Mouse (Mus musculus) embryo, embryonic 11.5 days (tissue): ENCODE results near the gene Adcy2.
A peak's percentile ranks its signal among the peaks of the same experiment; 100 is the strongest.

Experiments
- DNase-seq: peaks from one replicate; pipeline ENCODE4 v3.0.0-alpha.2; 2012; ENCODE audit warnings: low read depth, low spot score

Gene Adcy2

DNA sequence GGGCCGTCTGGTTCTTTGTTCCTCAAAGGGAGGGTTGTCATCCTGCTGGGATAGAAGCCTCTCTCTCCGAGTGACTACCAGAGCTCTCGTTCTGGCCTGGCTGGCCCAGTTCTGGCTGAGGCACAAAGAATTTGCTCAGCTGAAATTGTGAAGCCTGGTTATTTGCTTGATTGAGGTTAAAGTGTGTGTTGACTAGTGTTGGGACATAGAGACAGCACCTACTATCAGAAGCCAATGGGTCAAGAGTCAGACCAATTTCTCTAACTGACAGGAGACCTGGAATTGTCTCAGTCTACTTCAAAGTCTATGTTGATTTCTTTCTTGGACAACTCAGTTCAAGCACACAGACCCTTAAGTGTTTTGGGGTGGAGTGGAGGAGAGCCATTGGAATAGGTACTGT is 372.3 kb downstream of the Adcy2 start:
- no peak for DNase-seq

DNA sequence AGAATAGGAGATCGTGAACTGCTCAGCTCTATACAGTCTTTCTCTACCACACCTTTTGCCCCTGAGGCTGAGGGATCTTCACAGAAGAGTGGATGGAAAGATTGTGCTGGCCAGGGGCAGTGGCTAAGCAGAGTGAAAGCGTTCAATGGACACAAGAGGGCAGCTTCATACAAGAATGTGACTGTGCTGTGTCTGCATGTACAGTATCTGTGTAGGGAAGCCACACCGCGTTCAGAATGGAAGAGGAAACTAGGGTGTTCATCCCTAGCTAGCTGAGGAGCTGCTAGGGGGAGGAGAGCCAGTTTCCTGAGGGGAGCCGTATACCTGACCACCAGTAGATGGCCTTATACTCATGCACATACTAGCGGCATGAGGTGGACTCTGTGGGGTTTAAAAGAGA is 376.5 kb downstream of the Adcy2 start:
- DNase-seq = no peak

DNA sequence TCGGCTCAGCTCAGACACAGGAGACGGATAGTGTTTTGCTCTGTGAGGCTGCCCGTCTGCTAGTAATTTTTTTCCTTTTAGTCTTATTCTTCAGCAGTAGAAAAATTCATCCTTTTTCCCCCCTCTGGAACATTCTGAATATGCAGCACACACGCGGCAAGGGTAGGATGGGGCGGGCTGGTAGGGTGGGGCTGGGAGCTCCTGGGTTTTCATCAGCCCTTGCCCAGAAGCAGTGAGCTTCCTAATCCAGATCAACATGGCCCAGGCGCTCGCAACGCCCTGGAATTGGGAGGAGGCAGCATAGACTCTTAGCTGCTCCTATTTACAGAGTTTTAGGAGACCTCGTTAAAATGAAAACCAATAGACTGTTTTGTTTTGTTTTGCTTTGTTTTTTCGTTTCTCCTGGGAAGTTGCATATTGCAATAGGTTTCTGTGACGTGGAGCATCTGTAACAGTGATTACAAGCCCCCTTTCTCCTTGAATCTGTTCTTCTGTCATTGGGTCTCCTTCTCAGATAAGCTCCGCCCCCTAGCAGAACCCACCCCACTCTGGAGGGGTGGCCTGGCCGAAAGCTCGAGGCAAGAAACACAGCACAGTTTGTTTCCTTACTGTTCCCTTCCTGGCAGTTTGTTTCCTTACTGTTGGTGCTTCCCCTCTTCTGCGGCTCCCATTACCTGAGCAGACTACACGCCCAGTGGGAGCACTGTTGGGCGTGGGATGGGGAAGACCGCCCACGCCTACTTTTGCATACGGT is 391.5 kb downstream of the Adcy2 start:
- no peak for DNase-seq

DNA sequence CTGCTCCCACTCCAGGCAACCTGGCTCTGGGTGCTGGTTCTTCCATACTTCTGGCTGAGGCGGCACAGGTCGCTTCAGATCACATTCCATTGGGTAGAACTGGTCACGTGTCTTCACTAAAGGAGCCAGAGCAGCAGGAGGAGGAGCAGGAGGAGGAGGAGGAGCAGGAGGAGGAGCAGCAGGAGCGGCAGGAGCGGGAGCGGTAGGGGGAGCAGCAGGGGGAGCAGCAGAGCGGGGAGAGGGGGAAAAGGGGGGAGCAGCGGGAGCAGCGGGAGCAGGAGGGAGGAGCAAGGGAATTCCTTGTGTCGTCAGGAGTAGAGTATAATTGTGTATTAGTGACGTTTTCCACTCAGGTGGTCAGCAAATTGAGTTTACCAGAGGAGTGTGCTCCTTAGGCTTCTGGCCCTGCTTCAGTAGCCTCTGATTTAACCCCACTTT is 393.6 kb downstream of the Adcy2 start:
- DNase-seq = peak; percentile 27

DNA sequence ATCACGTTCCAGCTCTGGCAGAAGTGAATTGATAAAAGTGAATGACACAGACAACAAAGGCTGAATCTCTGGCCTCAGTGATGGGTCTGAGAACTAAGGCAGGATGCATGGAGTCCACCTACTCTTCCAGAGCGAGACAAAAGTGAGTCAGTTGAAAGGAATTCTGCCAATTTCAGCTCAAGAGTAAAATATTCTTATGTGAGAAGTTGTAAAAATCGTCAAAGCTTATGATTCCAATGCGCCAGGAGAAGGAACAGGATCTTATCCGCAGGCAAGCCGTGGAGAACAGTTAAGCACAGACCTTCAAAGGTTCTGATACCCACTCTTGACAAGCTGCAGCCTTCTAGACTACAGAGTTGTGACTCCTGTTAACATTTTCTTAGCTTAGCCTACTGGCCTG is 396.3 kb downstream of the Adcy2 start:
- no peak for DNase-seq

DNA sequence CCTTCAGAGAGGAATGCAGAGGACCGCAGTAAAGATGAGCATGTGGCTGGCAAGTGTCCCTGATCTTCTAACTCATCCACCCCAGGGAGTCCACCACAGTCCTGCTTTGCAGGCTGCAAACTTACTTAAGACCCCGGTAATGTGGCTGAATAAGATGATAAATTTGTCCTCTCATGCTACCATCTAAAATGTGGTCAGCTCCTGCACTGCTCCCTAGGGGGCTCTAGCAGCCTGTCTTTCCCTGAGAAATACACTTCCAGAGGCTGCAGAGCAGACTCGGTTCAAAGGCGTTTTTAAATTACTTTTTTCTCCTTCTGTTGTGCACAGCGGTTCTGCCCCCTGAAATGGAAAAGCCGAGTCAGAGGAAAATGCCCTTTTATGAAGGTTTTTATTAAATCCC is 398.2 kb downstream of the Adcy2 start:
- DNase-seq = no peak

DNA sequence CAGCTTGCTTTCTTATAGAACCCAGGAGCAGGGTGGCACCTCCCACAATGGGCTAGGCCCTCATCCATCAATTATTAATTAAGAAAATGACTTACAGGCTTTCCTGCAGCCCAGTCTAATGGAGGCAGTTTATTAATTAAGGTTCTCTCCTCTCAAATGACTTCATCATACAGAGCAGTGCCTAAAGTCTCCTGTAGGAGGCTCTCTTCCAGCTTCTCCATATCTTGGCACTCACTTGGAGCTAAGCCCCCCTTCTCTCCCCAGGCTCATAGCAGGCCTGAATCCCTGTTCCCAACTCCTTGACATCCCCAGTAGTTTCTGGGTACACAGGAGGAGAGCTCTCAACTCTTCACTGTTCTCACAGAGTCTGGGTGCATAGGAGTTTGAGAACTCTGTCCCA is 400.4 kb downstream of the Adcy2 start:
- no peak for DNase-seq

DNA sequence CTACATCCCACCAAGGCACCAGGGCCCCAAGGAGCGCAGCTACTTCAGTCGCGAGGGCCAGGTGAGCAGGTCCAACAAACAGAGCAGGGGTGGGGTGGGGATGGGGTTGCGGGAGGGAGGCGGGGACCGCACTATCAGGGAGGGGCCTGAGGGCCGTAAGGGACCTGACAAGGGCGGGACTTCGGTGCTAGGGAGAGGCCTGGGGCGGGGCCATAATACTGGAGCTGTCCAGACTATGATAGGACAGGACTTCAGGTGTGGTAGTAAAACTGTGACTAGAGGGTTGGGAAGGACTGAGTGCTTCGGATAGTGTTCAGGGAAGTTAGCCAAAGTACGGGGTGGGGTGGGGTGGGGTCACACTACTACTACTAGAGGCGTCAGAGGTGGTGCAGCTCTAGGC is 401.7 kb downstream of the Adcy2 start:
- no peak for DNase-seq

DNA sequence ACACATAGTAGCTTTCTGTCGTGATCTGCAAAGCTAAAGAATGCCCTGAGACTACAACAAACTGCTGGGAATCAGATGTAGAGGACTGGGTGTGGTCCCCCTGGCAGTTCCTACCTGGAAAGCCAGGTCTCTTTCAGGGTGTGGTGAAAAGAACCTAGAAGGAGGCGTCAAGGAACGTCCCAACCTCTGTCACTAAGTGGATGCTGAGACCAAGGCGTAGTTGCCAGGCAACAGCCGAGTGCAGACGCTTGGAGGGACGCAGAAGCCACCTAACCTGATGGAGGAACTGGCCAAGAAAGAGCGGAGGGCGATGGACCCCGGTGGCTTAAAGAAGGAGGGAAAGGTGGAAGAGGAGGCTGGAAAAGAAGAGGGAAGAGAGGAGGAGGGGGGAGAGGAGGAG is 402.1 kb downstream of the Adcy2 start, which contains the start of gene 1700001L19Rik:
Gene 1700001L19Rik (plus strand): TSS at position 223 of the 400 bp plus-strand sequence.
- no peak for DNase-seq

DNA sequence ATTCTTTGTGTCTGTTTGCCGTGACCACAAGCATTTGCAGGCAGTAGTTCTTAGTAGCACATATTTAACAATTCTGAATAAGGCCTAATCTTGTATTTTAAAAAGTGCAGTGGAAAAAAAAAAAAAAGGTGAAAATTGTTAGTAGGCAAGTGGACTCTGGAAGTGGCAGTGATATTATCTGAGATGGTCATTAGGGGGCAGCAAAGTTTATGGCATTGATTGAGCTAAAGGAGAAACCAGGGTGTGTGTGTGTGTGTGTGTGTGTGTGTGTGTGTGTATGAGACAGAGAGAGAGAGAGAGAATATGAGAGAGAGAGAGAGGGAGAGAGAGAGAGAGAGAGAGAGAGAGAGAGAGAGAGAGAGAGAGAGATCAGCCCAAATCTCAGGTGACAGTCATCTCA is 405.5 kb downstream of the Adcy2 start:
- DNase-seq = no peak

DNA sequence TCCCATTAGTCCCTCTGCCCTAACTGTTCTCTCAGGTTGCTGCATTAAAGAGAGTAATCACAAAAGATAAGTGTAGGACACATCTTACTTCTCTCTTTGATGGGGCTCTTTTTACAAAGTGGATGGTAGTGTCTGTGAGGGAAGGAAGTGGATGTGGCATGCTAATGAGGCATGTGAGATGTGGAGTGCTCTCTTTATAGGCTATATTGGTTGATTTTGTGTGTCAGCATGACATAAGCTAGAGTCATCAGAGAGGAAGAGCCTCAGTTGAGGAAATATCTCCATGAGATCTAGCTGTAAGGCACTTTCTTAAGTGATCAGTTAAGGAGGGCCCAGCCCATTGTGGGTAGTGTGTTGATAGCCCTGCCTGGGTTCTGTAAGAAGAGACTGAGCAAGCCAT is 411.0 kb downstream of the Adcy2 start:
- DNase-seq = no peak

DNA sequence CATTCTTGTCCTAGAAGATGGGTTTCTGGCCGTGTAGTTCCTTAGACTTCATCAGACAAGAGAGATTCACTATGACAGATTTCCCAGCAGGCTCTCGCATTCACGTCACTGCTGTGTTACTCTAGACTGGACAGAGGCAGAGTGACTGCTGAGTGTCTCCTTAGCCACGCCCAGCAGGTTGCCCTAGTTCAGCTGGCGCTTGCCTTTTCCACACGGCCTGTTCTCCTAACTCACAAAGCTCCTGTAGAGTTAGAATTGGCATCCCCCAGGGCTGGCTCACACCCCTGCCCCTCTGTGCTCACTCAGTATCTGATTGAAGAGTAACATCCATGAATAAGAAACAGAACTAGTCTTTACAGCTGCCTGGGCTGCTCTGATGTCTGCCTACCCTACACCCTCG is 413.9 kb downstream of the Adcy2 start:
- no peak for DNase-seq

DNA sequence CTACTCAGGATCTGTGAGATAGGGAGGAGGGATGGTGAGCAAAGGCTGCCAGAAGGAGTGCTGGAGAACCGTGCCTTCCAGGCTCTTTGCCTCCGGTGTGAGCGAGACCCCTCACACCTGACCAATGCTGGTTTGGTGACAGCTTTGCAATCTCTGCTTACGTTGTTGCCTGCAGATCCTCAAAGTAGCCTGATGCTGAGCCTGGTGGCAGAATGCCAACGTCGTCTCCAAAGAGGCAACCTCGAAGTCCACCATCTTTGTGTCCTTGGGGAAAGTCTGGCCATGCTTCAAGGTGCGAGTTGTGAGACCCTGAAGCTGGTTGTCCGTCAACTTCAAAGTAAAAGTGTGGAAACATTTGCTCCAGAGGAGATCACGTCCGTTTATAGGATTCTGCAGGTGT is 415.4 kb downstream of the Adcy2 start:
- no peak for DNase-seq

DNA sequence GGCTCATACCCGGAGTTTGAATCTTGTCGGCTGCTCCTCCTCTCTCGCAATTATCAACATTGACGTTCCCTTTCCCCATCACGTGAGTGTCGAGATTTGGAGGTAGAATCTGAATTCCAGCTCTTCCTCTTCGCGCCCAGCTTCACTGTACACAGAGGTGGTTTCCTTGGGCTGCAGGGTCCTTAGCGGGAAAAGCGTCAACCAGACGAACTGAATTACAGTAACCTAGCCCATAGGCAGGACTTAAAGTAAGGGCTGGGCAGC is 416.9 kb downstream of the Adcy2 start:
- DNase-seq = no peak

DNA sequence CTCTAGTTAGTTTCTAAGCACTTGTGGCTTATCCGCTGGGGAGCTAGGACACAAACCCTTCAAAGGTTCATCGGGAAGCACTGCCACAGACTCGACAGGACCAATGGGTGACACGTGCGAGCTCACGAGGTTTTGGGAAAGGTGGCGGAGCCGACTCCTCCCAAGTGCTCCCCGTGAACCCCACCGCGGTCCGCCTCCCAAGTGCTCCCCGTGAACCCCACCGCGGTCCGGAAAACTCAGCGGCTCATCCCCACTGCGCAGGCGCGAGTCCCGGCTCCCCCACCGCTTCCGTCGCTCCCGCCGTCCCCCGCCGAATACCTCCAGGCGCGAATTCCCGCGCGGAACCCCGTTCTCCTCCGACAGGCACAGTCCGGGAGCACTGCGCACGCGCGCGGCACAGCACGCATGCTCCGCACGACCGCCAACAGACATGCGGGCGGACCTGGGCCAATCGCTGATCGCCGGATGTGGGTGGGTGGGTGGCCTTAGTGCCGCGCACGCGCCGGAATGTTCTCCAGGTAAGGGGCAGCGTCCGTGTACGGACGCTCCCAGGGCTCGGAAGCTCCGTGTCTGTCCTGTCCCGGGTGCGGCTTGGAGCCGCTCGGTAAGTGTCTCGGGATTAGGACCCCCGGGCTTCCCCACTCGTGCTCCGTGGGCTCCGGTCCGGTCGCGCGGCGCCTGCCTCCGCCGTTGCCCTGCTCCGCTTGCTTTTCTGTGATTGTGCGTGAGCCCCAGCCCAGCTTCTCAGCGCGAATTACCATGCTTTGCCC is 417.4 kb downstream of the Adcy2 start, which contains the start of the genes Mtrr and Fastkd3:
Gene Mtrr (minus strand): TSS at position 403 of the 770 bp plus-strand sequence.
Gene Fastkd3 (plus strand): TSS at position 488 of the 770 bp plus-strand sequence.
- peak; percentile 95 for DNase-seq

DNA sequence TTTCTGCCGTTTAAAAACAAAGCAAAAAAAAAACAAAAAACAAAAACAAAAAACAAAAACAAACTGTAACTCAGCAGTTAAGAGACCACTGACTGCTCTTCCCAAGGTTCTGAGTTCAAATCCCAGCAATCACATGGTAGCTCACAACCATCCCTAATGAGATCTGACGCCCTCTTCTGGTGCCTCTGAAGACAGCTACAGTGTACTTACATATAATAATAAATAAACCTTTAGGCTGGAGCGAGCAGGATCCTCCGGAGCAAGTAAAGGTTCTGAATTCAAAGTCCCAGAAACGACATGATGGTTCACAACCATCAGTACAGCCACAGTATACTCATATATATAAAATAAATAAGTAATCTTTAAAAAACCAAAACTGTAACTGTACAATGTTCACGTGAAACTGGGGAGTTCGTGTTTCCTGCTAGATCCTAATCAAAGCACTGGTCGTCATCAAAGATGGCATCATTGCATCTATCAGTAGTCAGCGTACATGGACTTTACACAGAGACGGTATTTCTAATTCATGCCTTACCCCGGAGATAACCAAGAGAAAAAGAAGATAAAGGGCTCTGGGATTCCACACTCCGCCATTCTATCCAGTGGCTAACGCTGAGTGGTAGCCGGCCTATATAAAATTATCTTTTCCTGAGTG is 418.1 kb downstream of the Adcy2 start:
- no peak for DNase-seq

DNA sequence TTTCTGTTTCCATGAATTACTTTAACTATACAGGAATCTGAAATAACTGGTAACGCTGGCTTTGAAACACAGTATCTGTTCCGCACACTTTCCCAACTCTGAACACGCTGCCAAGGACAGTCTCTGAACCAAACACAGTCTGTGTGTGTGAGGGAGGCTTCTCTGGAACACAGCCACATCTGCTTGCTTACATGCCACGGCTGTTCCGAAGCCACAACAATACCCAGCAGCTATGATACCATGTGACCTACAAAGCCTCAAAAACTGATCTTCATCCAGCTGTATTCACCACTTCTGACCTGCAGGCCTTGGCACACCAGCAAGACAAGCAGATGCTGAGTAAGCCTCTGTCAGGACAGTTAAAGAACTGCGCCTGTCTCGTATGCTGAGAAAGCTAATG is 421.4 kb downstream of the Adcy2 start:
- no peak for DNase-seq

DNA sequence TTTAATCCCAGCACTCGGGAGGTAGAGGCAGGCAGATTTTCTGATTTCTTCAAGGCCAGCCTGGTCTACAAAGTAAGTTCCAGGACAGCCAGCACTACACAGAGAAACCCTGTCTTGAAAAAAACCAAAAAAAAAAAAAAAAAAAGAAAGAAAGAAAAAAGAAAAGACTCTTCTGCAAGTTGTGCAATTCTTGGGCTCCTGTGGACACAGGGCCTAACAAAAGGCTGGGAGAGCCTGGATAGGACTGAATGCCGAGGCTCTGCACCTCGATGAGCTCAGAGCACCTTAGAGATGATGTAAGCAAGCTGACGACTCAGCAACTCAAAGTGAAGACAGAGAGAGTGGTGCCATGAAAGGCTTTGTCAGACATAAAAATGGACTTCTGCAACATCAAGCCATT is 424.9 kb downstream of the Adcy2 start:
- DNase-seq = no peak

DNA sequence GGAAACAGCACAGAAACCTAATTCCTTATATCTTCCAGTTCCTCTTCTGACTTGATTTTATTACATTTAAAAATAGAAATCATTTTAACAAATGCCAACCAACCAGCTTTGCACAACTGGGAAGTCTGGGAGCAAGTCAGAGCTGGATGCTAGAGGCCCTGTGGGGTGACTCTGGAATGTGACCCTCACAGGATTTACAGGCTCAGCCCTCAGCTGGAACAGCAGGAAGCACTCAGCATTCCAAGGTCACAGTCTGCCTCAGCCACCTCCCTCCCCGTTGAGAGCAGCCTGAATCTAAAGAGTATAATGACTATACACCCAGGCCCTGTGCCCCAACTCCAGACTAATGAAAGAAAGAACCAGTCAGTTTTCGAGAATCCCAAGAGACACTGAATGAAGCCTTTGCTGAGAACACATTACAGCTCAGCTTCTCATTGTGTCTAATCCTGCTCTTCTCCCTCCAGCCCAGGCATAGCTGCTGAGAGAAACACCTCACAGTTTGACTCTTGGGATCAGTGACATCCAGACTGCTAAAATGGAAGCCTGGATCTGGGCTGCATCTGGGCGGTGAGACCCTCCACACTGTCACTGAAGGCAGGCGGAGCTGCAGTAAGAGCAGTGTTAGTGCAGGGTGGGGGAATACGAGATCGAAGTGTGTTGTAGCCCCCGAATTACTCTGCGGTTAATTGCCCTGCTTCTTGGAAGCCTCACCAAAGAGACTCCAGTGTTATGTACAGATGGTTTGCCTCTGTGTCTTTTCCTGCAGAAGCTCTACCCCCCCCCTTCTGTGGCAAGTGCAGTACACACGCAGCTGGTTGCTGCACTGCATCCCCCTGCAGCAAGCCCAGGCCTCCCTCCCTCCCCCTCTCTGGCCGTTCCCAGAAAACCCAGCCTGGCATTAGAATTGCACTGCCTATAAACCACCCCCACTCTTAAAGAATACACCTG is 426.1 kb downstream of the Adcy2 start:
- peak; percentile 49 for DNase-seq

DNA sequence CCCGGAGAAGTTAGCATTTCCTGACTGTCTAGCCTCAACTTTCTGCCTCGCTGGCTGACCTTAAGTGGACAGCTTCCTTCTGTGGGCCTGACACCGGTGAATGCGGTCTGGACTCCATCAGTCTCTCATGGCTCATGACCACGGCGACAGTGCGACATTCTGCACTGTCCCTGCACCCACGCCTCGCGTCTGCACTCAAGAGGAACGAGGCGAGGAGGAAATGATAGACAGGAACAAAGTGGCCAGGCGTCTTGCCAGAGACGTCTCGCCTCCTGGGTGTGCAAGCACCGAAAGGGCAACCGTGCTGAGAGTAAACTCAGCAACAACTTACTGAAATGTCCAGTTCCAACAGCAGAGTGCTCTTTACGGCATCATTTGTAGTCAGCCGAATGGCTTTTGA is 427.1 kb downstream of the Adcy2 start:
- DNase-seq = no peak
